Mouse (Mus musculus): Measurements from ENCODE around the gene Htra3.

DNA sequence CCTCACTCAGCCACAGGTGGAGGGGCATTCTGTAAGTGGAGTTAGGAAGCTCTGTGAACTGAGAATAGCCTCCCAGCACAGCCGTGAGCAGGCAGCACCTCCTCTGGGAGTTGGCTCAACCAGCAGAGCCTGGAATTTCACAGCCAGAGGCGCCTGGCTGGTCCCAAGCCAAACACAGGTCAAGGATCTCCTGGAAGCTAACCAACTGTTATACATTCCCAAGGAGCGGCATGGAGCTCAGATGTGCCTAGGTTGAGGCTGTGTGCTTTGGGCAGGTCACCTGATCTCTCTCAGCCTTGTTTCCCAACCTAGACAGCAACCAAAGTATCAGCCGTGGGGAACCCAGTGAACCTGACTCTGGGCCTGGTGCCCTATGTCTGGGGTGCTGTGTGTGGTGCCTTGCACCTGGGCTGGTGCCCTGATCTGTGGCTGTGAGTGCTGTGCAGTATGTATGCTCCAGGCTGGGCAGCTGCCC lies 5.5 kb downstream of the Htra3 start:
- TF ChIP-seq GATA1 (IDR thresholded peaks at IDR 0.05; ENCODE audit: low read length): no peak
- no peak for TF ChIP-seq TAL1 (IDR thresholded peaks at IDR 0.05; ENCODE audit: low read length)
